Mouse (Mus musculus): ENCODE data around the gene Otud7a. TPM values are rescaled to one million over a fixed set of nuclear protein-coding genes. Genes with fewer than 3 reads are reported as not detected.

Gene Otud7a
- not detected for polyA plus RNA-seq (2017; shearing (Covaris generic))

DNA sequence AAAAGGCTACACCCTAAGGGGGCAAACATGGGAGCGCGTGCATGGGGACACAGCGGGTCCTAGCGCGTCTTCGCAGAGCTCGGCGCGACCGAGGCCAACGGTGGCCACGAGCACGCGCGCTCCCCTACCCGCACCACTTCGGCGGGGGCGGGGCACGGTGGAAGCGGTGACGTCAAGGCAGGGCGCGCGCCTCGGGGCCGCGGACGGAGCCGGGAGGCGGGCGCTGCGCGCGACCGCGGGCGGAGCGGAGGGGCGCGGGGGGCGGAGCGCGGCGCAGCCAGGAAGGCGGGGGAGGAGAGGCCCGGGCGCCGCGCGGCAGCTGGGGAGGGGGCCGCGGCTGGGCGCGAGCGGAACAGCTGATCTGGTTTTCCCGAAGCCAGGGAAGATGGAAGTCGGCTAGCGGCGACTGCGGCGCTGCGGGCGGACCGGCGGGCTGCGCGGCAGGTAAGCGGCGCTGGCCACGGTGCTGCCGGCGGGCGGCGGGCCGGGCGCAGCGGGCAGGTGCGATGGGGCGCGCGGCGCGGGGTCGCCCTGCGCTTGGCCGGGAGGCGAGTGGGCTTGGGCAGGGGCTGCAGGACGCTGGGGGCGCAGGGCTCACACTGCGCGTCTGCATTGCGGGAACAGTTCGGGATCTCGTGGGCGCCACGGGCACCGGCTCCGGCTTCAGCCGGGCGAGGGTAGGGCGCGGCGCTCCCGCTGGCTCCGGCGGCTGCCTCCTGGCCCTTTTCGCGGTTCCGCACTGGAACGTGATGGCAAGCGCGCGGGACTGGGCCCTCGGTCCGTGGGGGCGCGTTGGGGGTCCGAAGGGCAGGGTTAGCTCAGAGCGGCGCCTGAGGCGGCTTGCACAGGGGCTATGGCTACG lies at the start of gene Otud7a:
Gene Otud7a, plus strand, starts transcription at position 268 of the 862 bp plus-strand sequence.
- no peak for ATAC-seq

DNA sequence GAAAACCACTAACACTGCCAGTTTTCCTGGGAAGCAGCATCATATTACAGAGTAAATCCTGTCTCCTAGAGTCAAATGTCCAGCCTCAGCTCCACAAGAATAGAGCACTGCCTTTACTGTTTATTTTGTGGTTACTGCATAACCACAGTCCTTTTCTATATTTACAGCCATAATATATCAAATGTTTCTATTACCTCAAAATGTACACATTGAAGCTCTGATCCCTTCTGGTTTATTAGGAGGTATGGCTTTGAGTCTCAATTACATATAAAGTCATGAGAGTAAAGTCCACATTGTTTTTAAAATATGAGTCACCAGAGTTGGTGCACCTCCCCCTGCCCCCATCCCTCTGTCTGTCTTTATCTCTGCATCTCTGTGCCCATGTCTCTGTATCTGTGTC lies 38.6 kb upstream of the Otud7a start:
- no peak for ATAC-seq

DNA sequence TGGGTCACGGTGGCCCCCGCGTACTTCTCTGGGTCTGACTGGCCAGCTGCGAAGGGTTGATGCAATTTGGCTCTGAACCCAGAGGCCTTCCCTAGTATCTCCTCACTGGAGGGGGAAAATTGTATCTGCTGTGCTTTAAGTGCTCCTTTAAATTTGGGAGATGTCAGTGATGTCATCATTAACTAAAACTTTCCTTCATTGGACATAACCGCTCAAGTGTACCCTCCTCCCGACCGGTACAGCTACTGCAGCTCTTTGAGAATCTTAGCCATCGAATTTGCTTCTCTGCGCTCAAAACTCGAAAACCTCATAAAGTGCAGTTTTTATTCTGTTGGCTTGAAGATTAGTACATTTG lies 772 bp downstream of the Otud7a start:
- no peak for ATAC-seq

DNA sequence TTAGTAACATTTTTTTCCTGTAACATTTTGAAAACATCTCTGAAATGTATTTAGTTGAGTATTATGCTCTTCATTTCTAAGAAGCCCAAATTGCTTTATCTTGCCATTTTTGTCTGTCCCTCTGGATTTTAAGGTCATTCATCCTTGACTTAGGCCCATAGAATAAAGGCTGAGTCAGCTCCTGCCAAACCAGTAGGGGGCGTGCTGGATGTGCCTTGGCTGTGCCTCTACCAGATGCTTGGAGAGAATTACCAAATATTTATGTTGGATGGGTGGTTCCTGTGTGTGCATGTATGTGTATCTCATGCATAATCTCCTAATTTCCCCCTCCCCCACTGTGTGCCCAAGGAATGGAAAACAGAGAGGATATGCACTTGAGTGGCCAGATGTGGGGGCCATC lies 2.4 kb downstream of the Otud7a start:
- no peak for ATAC-seq

DNA sequence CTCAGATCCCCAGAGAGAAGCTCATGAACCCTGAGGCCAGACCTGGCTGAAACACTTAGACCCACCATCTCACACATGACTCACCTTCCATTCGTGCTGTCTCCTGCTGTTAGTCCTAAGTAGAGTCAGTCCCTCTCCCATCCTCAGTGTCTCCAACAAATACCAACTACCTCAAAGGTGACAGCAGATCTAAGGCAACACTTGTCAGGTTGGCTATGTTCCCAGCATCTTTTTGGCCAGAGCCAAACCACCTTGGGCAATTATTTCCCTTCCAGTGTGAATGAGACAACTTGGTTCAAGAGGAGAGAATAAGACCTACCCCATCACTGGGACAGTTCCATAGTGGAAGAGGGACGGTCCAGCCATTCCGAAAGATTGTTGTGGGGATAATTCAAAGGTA lies 10.7 kb downstream of the Otud7a start:
- ATAC-seq = no peak

DNA sequence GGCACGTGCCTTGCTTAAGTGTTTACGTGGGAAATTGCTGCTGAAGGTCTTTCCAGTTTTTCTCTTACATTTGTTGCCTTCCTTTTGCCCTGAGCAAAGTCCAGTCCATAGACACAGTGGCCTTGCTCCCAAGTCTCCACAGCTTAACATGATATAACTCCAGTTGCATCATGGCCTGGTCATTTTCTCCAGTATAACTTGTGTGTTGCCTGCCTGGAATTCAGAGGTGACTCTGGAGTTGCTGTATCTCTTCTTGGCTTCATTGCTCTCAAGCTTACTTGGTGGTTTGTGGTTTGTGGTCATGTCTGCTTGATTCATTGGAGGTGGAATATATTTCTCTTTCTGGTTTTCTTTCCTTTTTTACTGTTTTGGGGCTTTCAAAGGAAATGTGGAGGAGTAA lies 17.7 kb downstream of the Otud7a start:
- no peak for ATAC-seq

DNA sequence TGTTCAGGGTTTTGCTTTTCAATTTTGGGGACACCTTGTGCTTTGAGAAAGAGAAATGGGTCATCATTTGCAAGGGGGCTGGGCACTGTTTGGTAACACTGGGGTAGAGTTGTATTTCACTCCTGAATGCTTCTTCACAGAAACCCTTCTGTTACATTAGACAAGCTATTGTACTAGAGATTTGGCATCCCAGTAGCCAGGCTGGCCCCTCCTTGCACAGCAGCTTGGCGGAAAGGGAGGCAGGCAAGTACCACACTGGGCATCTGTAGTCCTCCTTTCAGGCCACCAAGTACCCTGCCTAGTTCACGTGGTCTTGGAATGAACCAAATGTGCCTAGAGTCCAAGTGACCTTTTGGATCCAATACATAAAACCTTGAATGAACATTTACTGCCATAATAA lies 18.1 kb downstream of the Otud7a start:
- no peak for ATAC-seq

DNA sequence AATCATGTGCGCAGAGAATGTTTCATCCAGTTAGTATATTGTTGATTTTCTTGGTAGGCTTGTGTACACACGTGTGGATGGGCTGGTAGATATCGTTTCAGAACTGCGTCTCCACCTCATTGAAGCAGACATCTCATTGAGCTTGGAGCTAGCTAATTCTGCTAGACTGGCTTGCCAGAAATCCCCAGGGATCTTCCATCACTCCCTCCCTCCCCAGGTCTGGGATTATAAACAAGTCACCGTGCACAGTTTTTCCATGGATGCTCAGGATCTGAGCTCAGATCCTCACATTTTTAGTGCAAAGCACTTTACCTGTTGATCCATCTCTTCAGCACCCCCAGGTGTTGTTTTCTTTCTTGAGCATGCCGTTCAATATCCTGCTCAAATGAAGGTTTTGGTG lies 22.2 kb downstream of the Otud7a start:
- ATAC-seq = no peak

DNA sequence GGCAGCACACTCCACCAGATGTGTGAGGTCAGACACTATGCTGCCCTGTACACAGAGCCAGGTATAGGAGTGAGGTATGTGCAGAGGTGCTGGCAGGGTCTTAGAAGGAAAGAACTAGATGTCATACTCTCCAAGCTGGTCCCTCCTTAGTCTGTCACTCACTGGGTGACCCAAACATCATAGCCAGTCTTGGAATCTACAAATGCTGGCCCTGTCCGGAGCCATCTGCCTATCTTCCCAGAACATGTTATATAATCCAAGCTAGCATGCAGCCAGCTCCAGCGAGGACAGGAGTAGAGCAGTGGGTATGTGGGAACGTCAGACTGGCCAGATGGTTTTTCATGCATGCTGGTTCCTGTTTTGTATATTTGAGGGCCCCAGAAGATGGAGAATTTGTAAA lies 23.7 kb downstream of the Otud7a start:
- no peak for ATAC-seq

DNA sequence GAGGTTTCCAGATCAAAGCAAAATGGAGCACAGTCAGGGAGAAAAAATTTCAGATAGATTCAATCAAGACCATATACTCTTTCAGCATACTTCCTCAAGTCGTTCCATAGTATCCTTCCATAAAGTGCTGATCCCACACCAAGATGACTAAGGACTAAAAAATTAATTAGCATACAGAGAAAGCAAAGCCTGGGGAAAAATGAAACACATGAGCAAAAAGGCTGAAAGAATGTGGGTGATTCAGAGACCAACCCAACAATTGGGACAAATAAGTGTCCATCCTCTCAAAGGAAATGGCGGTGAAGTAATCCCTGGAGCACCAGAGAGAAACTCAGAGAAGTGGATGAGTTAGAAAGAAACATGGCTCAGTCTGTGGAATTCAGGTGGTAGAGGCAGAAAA lies 38.5 kb downstream of the Otud7a start:
- ATAC-seq = no peak

DNA sequence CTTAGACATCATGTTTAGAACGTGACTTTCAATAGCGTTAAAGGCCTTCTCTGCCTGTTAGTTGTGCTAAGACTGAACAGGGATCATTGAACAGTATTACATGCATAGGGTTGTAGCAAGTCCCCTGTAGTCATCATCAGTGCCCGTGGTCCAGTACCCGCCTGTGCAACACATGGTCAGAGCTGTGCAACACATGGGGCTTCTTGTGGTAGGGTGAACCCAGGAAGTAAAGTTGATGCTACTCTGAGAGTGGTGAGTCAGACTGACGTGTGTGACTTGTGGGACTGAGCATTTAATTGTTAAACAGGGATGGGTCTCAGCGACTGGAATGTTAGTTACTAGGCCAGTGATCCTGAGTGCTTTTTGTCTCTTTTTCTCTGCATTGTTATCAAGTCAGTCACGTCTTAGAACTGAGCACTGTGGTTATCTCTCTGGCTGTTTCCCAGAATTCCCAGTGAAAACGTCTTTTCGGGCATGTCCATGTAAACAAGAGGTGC lies 52.5 kb downstream of the Otud7a start:
- no peak for ATAC-seq

DNA sequence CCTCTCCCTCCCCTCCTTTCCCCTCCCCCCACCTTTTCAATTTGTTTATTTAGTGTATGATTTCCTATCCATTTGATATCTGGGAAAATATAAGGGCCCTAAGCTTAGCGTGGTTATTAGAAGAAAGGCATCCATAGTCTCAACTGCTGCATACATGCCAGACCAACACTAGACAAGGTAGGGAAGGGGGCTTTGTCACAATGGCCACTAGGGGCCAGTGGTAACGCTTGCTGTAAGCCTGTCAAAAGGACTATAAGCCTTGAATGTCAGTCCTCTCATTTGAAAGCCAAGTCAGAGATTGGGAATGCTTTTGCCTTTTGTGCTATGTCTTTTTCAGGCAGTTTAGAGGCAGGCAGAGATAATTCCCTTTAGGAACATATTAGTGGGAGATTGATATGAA lies 59.7 kb downstream of the Otud7a start:
- ATAC-seq = no peak

DNA sequence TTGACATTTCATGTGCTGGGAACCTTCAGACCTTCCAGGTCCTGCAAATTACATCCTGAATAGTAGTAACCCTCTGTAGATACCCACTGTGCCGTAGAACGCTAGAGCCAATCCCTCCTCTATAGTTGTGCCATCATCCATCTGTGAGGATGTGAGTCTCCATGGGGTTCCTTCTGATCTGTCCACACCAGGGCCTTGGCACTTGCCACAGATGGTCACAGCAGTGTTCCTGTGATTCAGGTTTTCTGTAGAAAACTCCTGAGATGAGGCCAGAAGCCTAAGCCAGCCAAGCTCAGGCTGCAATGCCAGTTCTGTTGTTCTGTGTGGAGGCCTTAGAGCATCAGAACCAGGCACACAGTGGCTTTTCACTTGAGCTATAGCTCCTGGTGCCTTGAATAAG lies 63.5 kb downstream of the Otud7a start:
- no peak for ATAC-seq

DNA sequence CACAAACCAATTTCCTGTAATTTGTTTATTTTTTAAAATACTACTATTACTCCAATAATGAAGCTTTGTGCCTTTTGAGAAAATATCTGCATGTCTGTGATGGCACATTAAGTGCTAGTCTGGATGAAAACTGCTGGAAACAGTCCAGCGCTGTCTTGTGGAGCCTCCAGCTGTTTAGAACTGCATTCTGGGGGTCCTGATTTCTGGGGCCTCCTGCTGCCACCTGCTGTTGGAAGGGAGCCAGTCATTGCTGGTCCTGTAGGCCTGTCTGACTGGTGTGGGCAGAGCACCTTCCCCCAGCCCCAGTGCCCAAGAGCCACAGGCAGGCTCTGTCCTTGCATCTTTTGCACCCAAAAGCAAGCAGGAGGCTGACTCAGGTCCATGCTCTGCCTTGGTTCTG lies 65.3 kb downstream of the Otud7a start:
- no peak for ATAC-seq

DNA sequence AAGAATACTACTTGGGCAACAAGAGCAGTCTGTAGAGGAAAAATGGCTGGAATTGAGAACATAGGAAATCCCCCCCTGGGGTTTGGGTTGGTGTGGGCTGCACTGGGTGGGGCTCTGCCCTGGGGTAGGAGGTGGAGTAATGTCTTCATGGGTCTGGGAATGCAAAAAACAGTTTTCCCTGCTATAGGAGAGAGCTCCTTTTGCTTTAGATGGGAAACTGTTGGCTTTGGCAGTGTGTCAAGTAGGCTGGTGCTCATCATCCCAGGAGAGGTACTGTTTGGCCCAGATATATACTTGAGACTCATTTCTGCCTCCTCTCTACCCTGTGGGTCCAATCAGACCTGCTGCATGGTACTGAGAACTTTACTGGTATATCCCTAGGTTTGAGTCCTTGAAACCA lies 66.9 kb downstream of the Otud7a start:
- ATAC-seq = no peak

DNA sequence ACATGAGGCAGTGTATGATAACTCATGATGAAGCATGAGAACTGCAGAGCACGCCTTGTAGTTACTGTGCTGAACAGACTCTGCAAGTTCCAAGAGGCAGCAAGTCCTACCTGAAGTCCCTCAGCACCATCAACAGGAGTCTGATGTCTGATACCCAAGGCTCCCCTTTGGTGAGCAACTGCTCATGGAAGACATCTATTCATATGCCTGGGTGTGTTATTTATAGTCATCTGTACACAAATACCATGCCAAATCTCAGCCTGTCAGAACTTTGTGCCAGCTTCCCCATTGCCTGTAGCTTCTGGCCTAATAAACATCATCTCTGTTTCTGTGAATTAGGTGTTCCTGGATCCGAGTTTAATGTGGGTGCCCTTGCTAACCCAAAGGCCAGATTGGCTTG lies 68.0 kb downstream of the Otud7a start:
- no peak for ATAC-seq

DNA sequence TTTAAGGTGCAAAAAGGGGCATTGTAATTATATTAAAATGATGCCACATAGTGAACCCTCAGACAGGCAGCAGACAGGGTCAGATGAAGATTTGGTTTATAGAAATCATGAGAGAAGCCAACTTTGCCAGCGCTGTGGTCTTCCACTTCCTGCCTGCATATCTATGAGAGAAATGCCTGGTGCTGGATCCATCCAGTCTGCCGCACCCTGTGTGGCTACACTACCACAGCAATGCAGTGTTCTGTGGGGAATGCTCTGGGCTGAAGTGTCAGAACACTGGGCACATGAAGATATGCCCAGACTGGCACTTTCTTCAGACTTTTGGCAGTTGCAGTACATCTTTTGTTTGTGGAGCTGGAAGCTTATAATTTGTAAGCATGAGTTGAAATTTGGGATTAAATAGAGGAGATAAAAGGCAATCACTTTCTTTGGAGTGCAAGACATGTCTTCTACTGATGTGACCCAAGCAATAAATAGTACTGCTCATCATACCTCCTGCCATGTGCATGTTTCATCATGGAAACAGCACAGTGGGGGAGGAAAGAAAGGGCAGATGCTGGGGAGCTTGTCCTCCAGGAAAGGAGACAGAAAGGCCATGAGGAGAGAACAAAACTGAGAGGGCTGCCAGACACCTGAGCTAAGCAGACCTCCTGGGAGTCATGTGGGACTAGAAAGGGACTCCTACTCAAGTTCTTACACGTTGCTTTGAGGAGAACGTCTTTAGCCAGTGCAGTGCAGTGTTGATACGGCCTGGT lies 71.8 kb downstream of the Otud7a start:
- no peak for ATAC-seq

DNA sequence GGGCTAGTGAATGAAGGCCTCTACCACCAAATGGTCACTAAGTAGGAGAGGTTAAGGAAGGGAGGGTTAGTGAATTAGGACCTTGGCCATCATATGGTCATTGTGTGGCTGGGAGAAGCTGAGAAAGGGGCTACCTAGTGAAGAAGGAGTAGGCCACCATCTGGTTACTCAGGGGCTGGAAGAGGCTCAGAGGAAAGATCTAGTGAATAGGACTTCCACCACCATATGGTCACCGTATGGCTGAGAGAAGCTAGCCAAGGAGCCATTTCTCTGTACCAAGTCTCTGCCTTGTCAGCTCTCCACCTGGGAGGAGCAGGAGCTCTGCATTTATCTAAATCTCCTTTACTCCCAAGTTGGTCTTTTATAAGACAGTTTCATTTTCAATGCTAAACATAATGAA lies 75.7 kb downstream of the Otud7a start:
- no peak for ATAC-seq

DNA sequence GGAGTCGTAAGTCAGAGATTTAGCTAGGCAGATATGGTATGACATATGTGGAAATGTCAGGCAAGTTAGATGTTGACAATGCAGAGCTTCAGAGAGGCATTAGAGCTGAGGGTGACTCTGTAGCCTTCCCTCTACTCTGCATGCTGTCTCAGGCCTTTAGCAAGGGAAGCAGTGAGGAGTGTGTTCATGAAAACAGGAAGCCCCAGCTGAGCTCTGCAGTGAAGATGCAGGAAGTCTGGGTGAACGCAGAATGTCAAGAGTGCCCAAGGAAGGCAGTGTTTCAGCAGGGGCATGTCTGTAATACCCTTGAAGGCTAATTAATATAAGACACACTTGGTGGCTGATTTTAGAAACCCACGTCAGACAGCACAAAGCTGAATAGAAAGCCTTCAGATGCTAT lies 77.9 kb downstream of the Otud7a start:
- no peak for ATAC-seq

DNA sequence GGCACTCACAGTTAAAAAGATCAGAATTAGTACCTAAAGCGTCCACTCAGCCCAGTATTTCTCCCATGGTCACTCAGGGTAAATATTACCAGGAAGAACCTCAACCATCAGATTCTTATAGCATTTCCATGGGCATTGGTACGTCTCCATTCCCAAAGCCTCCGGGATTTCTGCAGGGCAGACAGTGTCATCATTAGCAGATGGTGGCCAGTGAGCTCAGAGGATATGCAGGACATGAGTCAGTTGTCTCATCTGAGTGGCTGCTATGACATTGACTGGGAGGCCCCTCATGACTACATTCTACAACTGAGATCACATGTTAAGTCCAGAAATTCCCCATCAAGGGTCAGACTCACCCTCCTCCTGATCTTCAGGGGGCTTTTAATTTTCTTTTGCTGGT lies 78.5 kb downstream of the Otud7a start:
- no peak for ATAC-seq

DNA sequence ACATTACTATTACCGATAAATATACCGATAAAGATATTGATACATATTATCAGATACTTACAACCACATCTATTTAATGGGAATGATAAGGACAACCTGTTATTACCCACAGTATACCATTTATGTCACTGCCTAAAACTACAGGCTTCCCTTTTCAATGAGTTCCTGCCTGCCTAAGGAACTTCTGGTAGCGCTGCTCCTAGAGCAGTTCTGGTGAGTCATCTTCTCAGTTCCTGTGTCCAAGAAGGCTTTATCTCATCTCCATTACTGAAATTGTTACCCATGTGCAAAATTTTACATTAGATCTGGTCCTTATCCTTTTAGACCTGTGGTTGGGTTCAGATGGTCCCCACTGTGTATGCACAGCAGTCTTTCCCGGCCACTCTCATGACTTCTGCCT lies 95.7 kb downstream of the Otud7a start:
- ATAC-seq = no peak

DNA sequence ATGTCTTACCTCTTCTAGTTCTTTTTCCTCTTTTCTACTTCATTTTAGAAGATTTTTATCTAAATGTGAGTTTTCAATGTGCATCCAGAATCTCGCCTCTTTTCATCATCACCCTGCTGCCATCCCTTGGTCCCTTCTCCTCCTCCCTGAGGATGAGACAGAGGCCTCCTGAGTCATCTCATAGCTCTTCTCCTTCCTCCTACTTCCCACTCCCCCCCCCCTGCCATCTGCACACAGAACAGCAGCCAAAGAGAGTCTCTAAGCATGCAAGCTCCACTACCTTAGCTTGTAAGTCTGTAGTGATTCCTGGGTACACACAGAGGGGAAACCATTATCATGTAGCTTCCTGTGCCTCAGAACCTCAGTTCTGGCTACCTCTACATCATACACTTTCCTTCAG lies 109.9 kb downstream of the Otud7a start:
- ATAC-seq = no peak

DNA sequence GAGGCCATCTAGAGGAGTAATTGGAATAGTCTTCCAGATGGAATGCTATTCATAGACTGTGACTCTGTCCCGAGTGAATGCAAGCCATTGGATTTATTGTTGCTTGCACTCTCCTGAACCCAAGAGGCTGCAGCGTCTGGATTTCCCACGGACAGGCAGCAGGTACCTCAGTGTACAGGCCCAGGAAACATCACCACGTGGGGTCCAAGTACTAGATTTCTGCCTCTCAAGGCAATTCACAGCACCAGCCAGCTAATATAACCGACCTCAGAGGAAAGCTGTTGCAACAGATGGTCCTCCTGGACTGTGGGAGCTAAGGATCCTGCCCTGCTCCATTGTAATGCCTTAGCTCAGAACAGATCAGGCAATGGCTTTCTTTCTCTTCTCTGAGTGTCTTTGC lies 111.8 kb downstream of the Otud7a start:
- ATAC-seq = no peak

DNA sequence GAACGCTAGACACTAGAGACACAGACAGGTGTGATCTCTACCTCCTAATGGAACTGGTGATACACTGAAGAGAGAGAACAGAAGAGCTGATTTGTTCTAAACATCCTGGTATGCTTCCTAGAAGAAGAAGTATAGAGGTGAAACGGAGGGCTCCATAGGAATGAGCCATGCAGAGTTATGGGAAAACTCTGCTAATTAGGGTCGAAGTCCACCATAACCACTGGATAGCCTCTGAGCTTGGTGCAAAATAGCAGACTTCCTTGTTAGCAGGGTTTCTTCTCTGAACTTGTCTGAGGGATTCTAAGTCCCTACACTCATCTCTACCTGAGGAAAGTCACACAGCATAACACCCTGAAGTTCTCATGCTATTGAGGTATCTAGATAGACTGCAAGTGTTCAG lies 114.4 kb downstream of the Otud7a start:
- ATAC-seq = no peak
